Mouse (Mus musculus): Measurements from ENCODE around the gene Il20. TPM values are rescaled to one million over a fixed set of nuclear protein-coding genes. Genes with fewer than 3 reads are reported as not detected.

Gene Il20
- polyA plus RNA-seq, 1 experiment from 2014 or later, result not detected

- Histone ChIP-seq H3K36me3 (no peaks in the 10 kb centered on the region), H3K9me3 (no peaks in the 10 kb centered on the region), H3K9ac (no peak overlapping the region), H3K4me3 (no peak overlapping the region), H3K4me1 (replicated peaks) (no peaks in the 10 kb centered on the region), H3K27me3 (no peaks in the 10 kb centered on the region), H3K4me2 (no peak overlapping the region), H3K27ac (no peak overlapping the region)
- 88% methylated on average over 4 of the region's 4 CpGs for WGBS
- no peak for ATAC-seq (ENCODE audit: low FRiP score)
These were observed 53.8 kb downstream of the Il20 start for GRCm38 (mm10) chr1:130857456-130857855.

Other genes starting within 250 kb of the Il20 start
- not detected in 2 replicates for gene C4bp, start 249.8 kb downstream of the Il20 start, polyA plus RNA-seq (2015; fragmentation: Nextera tagmentation; extraction: Ambion mirVana)
- gene Gm29427, start 195.7 kb downstream of the Il20 start, polyA plus RNA-seq (2015; fragmentation: Nextera tagmentation; extraction: Ambion mirVana), result 0.16 TPM in 1 of 2 replicates, not detected in the other
- 18.4 and 21.7 TPM in 2 replicates for gene Yod1, start 194.1 kb downstream of the Il20 start, polyA plus RNA-seq (2015; fragmentation: Nextera tagmentation; extraction: Ambion mirVana)
- 19.5 and 21.8 TPM in 2 replicates for gene Pfkfb2, start 182.2 kb downstream of the Il20 start, polyA plus RNA-seq (2015; fragmentation: Nextera tagmentation; extraction: Ambion mirVana)
- 0.51 and 0.63 TPM in 2 replicates for gene AA986860, start 179.5 kb downstream of the Il20 start, polyA plus RNA-seq (2015; fragmentation: Nextera tagmentation; extraction: Ambion mirVana)
- not detected in 2 replicates for gene Fcamr, start 110.5 kb downstream of the Il20 start, polyA plus RNA-seq (2015; fragmentation: Nextera tagmentation; extraction: Ambion mirVana)
- gene Pigr, start 84.8 kb downstream of the Il20 start, polyA plus RNA-seq (2015; fragmentation: Nextera tagmentation; extraction: Ambion mirVana), result not detected in 2 replicates
- 0.51 TPM in 1 of 2 replicates, not detected in the other for gene Fcmr, start 45.8 kb downstream of the Il20 start, polyA plus RNA-seq (2015; fragmentation: Nextera tagmentation; extraction: Ambion mirVana)
- not detected in 2 replicates for gene Il24, start 24.0 kb downstream of the Il20 start, polyA plus RNA-seq (2015; fragmentation: Nextera tagmentation; extraction: Ambion mirVana)
- not detected in 2 replicates for gene Il19, start 28.7 kb upstream of the Il20 start, polyA plus RNA-seq (2015; fragmentation: Nextera tagmentation; extraction: Ambion mirVana)
- gene Il10, start 108.4 kb upstream of the Il20 start, polyA plus RNA-seq (2015; fragmentation: Nextera tagmentation; extraction: Ambion mirVana), result not detected in 2 replicates
- 22.0 and 23.1 TPM in 2 replicates for gene Mapkapk2, start 186.4 kb upstream of the Il20 start, polyA plus RNA-seq (2015; fragmentation: Nextera tagmentation; extraction: Ambion mirVana)
- 15.5 and 15.6 TPM in 2 replicates for gene Dyrk3, start 226.9 kb upstream of the Il20 start, polyA plus RNA-seq (2015; fragmentation: Nextera tagmentation; extraction: Ambion mirVana)
- 52.7 and 52.8 TPM in 2 replicates for gene Eif2d, start 241.7 kb upstream of the Il20 start, polyA plus RNA-seq (2015; fragmentation: Nextera tagmentation; extraction: Ambion mirVana)